Mouse (Mus musculus) cerebral cortex, adult 2 months (tissue): ENCODE results near the gene Zfp598.

Experiments used
- WGBS: fragments of 180-500 bp; shearing (Covaris S2); methylation state at CpG from one replicate; pipeline ENCODE4 v1.1.7; 2018; 5-methylcytosine and 5-hydroxymethylcytosine counted together

The Zfp598 gene

GRCm38 (mm10) chr17:24669545-24670245 is at the start of gene Zfp598:
Gene Zfp598 (plus strand): TSS chr17:24669687.
- under 1% methylated on average over 80 of the region's 80 CpGs for WGBS

- 91% methylated on average over 8 of the region's 8 CpGs for WGBS
Observed at GRCm38 (mm10) chr17:24625472-24625871, 44.0 kb upstream of the Zfp598 start.

GRCm38 (mm10) chr17:24628646-24629045 is 40.8 kb upstream of the Zfp598 start:
- WGBS = 55% methylated on average over 5 of the region's 5 CpGs

DNA sequence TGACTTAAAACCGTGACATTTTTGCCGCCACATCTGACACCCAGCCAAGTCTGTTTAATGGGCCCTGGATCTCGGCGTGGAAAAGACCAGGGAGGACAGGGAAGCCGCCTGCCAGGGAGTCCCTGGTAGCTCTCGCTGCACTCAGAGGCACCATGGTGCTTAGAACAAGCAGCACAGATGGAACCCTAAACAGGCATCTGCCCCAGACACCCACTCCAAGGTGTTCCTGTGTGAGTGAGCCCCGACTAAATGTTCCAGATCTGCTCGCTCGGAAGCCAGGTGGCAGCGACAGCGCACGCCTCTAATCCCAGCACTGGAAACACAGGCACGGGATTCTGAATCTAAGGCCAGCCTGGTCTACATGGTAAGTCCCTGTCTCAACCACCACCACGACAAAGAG is 39.4 kb upstream of the Zfp598 start:
- WGBS = 64% methylated on average over 14 of the region's 14 CpGs

DNA sequence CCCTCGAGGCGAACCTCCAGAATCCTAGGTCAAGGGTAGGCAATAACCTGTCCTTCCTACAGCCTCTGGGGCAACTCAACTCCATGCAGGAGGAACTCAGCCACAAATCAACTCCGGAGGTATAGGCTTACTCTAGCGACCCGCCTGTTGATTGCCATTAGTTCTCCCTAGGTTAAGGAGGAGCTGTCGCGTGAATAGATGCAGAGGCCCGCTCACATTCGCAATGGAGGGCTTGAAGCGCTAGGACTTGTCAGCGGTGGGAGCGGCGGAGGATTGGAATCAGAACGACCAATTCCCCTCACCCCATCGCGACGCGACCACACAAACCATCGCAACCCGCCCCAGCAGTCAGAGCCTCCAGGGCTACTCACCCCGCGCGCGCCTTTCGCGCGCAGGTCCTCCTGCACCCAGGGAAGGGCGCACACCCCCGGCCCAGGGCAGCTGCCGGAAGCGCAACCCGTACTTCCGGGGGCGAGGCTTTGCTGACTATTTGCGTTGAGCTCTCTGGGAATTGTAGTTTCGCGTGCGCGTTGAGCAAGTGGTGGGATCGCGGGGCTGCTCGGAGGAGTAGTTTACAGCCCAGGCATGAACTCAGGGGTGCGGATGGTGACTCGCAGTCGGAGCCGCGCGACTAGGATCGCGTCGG is 37.2 kb upstream of the Zfp598 start, which contains the start of the genes Tsc2 and Nthl1:
Gene Tsc2, minus strand, starts transcription at position 464 of the 646 bp plus-strand sequence.
Gene Nthl1, plus strand, starts transcription at position 514 of the 646 bp plus-strand sequence.
- 1% methylated on average over 51 of the region's 51 CpGs for WGBS

DNA sequence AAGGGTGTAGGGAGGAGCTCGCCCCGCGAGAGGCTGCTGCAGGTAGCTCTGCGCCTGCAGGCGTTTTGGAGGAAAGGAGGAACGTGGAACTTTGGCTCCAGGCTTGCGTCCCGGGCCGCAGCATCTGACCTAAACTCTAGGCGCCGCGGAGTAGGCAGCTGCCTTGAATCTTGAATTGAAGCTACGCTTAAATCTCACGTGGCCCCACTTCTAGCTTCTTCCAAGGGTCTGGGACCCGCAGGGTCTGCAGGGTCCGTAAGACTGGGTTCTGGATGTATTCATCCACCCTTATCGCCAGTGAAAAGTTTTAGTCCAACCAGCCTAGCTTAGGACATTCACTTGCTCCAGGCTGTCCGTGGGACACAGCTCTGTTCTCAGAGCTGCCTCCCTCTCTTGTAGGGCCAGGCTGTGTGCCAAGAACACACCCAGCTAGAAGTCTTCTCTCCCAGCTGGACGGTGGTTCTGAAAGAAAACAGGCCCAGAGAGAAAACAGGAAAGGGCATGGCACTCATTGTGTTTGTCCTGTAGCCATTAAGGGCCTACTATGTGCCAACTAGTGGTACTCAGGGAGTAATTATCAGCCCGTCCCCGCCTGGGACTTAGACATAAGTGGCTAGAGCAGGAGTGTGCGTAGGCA is 36.6 kb upstream of the Zfp598 start:
- 8% methylated on average over 22 of the region's 22 CpGs for whole genome bisulfite sequencing

- 95% methylated on average over 11 of the region's 11 CpGs for WGBS
Observed at GRCm38 (mm10) chr17:24633831-24634230, 35.7 kb upstream of the Zfp598 start.

GRCm38 (mm10) chr17:24635024-24635423 is 34.5 kb upstream of the Zfp598 start:
- WGBS = 35% methylated on average over 4 of the region's 4 CpGs

DNA sequence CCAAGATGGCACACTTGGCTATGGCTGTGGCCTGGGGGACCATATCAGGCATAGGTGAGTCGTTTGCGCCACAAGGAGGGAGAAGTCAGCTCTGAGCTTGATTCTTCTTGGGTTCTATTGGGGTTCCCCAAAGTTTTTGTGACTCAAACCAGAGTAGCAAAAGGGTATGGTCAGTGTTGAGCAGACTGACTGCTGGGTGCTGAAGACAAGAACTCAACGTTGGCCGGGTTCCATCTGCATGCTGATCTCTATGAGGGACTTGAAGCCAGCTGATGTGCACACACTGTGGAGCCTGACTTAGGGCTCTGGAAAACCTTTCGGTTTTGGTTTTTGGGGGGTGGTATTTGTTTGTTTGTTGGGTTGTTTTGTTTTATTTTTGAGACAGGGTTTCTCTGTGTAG is 33.8 kb upstream of the Zfp598 start:
- WGBS = 86% methylated on average over 5 of the region's 5 CpGs

- WGBS = 83% methylated on average over 5 of the region's 5 CpGs
Observed at GRCm38 (mm10) chr17:24636781-24637481, 32.6 kb upstream of the Zfp598 start.

DNA sequence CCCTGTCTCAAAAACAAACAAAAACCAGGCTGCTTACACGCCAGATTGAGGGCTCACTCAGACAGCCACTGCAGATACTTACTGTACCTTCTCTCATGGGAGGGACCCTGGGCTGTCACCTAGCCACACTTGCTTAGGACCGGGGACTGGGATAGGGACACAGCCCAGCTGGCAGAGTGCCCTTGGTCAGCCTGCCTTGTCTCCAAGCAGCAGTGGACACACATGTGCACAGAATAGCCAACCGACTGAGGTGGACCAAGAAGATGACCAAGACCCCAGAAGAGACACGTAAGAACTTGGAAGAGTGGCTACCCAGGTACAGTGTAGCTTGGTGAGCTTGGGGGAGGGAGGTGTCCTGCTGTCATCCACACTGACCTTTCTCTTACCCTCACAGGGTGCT is 31.3 kb upstream of the Zfp598 start:
- WGBS = 76% methylated on average over 4 of the region's 4 CpGs

DNA sequence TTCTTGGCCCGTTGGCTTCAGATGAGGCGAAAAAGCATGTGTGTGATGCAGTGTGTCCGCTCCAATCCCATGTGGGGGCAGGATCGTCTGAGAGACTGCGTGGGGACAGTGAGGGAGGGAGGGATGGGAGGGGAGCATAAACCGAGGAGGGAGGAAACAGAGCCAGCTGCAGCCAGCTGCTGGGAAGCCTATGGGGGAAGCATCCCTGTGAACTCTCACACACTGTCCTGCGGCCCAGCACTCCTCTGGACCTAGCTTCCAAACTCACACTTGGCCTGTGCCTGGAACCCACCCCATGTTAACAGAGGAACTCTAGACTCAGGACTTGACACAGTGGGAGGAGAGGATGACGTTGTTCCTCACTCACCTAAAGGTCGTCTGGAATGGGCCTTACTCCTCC is 30.6 kb upstream of the Zfp598 start:
- 60% methylated on average over 9 of the region's 9 CpGs for WGBS

GRCm38 (mm10) chr17:24639571-24639988 is 29.9 kb upstream of the Zfp598 start:
- WGBS = 77% methylated on average over 5 of the region's 5 CpGs

GRCm38 (mm10) chr17:24640119-24640518 is 29.4 kb upstream of the Zfp598 start:
- WGBS = 92% methylated on average over 7 of the region's 7 CpGs

DNA sequence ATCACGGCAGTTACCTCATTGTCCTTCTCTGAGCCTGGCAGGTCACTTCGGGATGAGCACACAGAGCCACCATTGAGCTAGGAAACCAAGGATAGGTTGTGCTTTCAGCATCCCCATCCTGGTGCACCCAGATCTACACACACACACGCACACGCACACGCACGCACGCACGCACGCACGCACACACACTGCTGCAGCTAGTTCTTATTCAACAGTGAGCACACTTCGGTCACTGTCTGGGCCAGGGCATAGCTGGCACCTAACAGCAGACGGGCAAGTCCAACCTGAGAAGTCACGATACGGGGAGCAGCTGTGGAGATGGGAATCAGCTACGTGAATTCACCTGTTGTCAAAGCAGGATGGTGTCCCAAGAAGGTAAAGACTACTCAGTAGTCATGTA is 28.9 kb upstream of the Zfp598 start:
- WGBS = 92% methylated on average over 15 of the region's 15 CpGs

DNA sequence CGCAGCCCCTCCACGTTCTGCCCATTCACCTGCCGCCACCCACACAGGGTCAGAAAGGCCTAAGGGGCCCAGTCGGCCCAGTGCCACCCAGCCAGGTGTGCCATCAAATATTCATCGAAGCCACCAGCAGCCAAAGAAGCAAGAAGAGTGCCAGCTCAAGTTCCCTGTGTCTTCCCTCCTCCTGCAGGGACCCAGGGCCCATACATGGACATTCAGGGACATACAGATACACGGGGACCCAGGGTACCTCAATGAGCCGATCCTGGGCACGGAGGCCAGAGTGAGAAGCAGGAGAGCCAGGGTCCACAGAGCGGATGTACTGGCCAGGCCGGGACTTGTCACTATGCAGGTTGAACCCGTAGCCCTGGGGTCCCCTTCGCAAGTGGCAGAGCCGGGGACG is 27.5 kb upstream of the Zfp598 start:
- 87% methylated on average over 14 of the region's 14 CpGs for WGBS

GRCm38 (mm10) chr17:24642791-24643343 is 26.6 kb upstream of the Zfp598 start:
- 70% methylated on average over 6 of the region's 6 CpGs for WGBS

- 57% methylated on average over 7 of the region's 7 CpGs for WGBS
Observed at GRCm38 (mm10) chr17:24644030-24644715, 25.3 kb upstream of the Zfp598 start.

DNA sequence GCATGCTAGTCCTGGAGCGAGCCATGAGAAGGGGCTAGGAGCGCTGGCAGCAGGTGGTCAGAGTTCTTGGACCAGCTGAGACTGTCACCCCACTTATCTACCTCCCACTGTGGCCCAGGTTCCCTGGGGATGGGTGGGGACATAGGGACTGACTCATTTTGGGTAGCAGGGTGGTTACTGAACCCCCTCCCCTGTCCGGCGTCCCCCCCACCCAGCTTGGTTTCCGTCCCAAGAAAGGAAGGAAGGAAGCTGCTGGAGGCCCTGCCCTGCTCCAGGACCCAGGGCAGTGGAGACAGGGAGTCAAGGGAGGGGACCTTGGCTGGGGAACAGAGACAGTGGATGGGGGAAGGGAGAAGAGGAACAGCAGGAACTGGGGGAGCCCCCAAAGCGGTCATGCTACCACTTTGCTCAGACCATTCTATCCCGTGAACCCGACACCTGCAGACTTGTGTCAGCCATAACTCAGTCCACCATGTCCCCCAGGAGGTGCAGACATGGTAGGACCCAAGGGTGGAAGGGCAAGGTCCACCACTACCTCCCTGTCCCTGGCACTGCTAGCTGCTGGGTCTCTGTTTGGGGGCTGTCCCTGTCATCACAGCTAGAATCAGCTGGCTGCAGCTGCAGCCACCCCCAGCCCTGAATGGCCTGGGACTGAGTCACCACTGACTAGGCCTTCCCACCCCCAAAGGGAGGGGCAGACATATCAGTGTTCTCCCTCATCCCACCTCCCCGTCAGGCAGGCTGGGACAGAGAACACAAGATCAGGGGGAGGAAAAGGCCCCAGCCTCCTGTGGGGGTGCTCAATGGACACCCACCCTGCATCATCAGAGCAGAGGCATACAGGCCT is 24.4 kb upstream of the Zfp598 start:
- 64% methylated on average over 9 of the region's 9 CpGs for WGBS

DNA sequence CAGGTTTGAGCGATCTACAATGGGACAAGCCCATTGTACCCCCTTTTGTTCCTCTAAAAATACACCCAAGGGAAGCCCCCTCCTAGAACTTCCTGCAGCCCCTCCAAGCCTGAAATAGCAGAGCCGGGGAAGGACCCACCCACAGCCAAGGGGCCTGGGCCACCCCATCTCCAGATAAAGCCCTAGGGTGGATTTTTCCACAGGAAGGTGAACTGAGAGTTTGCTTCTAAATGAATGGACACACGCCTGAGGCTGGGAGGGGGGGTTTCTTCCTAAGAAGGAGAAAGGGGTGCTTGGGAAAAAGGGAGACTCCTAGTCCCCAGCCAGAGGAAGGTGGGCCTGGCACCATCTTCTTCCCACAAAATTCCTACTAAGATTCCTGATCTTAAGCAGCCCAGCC is 23.6 kb upstream of the Zfp598 start:
- 72% methylated on average over 3 of the region's 3 CpGs for WGBS
